Mouse (Mus musculus): ENCODE measurements around the gene Zbtb16. TPM values are rescaled to one million over a fixed set of nuclear protein-coding genes. Genes with fewer than 3 reads are reported as not detected.

The Zbtb16 gene
- total and polyA plus RNA-seq, 2 experiments, result 7.2 to 24.2 TPM

DNA sequence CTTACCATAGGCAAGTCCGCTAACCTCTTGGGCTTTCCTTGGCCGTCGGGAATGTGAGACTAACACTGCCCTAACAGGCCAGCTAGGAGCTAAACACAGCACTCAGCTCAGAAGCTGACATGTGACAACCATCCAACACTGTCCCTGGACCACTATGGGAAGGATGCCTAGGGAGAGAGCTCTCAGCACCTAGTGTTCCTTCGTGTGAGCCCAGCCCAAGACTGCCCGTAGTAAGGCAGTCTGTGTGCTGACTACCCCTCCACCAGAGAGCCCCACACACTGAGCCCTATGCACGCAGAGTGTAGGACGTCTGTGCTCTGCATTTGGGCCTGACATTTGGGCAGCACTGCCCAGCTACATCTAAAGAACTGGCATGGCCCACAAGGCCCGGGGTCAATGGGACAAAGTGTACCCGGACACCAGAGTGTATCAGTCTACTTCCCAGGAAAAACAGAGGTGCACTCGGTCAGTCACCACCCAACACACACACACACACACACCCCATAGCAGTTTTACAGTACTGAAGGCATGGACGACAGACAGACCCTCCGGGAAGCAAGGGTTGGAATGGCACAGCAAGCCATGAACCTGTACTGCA lies 11.4 kb downstream of the Zbtb16 start:
- TF ChIP-seq POLR2A (IDR thresholded peaks at IDR 0.05; ENCODE audit: extremely low read depth, insufficient read depth, low read length), result no peak
- no peak for TF ChIP-seq CTCF (IDR thresholded peaks at IDR 0.05; ENCODE audit: low read depth, low read length)
- Histone ChIP-seq H3K9ac (ENCODE audit: low read depth, low read length) (no peak overlapping the region), H3K4me1 (ENCODE audit: control insufficient read depth, insufficient read depth, low read length) (peaks cover 48% of the 10 kb centered on the region), H3K27me3 (ENCODE audit: control insufficient read depth, insufficient read depth, low read length) (no peaks in the 10 kb centered on the region), H3K27ac (replicated peaks; ENCODE audit: insufficient read depth, low read depth, low read length) (no peak overlapping the region), H3K79me2 (ENCODE audit: control insufficient read depth, insufficient read depth, low read length) (peaks cover 30% of the 10 kb centered on the region), H3K4me3 (ENCODE audit: insufficient read depth, low read depth, low read length) (no peak overlapping the region), H3K36me3 (ENCODE audit: control insufficient read depth, insufficient read depth, low read length) (peaks cover 4% of the 10 kb centered on the region; the same call in 1 of the 2 replicates)
- DNase-seq (ENCODE audit: extremely low read depth, low read depth, low spot score), result peak; percentile 68
- 70% methylated on average over 12 of the region's 12 CpGs for WGBS

DNA sequence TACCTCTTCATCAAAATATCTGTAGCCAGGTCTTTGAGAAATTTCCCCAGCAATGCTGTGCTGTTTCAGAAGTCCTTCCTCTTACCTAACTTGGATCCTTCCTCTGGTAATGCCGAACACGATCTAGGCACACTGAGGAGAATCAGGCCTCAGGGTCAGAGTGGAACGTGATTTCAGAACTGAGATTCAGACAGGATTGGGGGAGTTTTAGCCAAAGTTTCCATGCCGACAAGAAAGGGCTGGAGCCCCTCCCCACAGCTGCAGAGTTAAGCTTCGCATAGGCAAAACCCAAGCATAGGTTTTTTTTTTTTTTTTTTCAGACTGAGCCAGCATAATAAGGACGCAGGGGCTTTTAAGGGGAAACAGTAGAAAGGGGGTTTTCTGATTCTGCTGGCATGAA lies 12.2 kb downstream of the Zbtb16 start:
- DNase-seq (ENCODE audit: extremely low read depth, low read depth, low spot score), result no peak
- H3K4me3 ChIP-seq (ENCODE audit: insufficient read depth, low read depth, low read length), result no peak overlapping the region
- H3K9ac ChIP-seq (ENCODE audit: low read depth, low read length), result no peak overlapping the region
- no peak overlapping the region for H3K27ac ChIP-seq (replicated peaks; ENCODE audit: insufficient read depth, low read depth, low read length)
- peaks cover 4% of the 10 kb centered on the region; the same call in 1 of the 2 replicates for H3K36me3 ChIP-seq (ENCODE audit: control insufficient read depth, insufficient read depth, low read length)
- 86% methylated on average over 6 of the region's 6 CpGs for WGBS
- no peaks in the 10 kb centered on the region for H3K27me3 ChIP-seq (ENCODE audit: control insufficient read depth, insufficient read depth, low read length)
- H3K4me1 ChIP-seq (ENCODE audit: control insufficient read depth, insufficient read depth, low read length), result peaks cover 53% of the 10 kb centered on the region
- no peak for TF ChIP-seq POLR2A (IDR thresholded peaks at IDR 0.05; ENCODE audit: extremely low read depth, insufficient read depth, low read length)
- peaks cover 26% of the 10 kb centered on the region for H3K79me2 ChIP-seq (ENCODE audit: control insufficient read depth, insufficient read depth, low read length)

DNA sequence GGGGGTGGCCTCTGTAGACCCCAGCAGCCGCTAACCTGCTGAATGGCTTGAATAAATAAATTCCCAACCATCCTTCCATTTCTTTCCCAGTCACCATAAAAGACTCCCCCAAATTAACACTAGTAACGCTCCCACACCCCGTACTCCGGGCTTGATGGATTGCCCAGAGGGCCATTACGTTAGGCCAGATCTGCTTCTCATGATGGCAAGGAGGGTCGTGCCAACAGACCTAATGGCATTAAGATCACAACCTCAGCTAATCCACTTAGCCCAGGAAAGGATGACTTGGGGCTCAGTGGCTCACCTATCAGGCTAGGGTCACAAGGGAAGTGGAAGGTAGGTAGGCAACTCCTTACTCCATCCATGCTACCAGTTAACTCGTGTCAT lies 12.7 kb downstream of the Zbtb16 start:
- Histone ChIP-seq H3K27me3 (ENCODE audit: control insufficient read depth, insufficient read depth, low read length) (no peaks in the 10 kb centered on the region), H3K9ac (ENCODE audit: low read depth, low read length) (no peak overlapping the region), H3K4me3 (ENCODE audit: insufficient read depth, low read depth, low read length) (no peak overlapping the region), H3K4me1 (ENCODE audit: control insufficient read depth, insufficient read depth, low read length) (peaks cover 52% of the 10 kb centered on the region), H3K36me3 (ENCODE audit: control insufficient read depth, insufficient read depth, low read length) (0 out of 2 replicates have a peak, but pooled peaks cover 2% of the 10 kb centered on the region), H3K79me2 (ENCODE audit: control insufficient read depth, insufficient read depth, low read length) (peaks cover 24% of the 10 kb centered on the region; the same call in 1 of the 2 replicates), H3K27ac (replicated peaks; ENCODE audit: insufficient read depth, low read depth, low read length) (no peak overlapping the region)
- TF ChIP-seq CTCF (IDR thresholded peaks at IDR 0.05; ENCODE audit: low read depth, low read length) (no peak), POLR2A (IDR thresholded peaks at IDR 0.05; ENCODE audit: extremely low read depth, insufficient read depth, low read length) (no peak)
- WGBS, result 82% methylated on average over 7 of the region's 7 CpGs
- DNase-seq (ENCODE audit: extremely low read depth, low read depth, low spot score), result no peak

DNA sequence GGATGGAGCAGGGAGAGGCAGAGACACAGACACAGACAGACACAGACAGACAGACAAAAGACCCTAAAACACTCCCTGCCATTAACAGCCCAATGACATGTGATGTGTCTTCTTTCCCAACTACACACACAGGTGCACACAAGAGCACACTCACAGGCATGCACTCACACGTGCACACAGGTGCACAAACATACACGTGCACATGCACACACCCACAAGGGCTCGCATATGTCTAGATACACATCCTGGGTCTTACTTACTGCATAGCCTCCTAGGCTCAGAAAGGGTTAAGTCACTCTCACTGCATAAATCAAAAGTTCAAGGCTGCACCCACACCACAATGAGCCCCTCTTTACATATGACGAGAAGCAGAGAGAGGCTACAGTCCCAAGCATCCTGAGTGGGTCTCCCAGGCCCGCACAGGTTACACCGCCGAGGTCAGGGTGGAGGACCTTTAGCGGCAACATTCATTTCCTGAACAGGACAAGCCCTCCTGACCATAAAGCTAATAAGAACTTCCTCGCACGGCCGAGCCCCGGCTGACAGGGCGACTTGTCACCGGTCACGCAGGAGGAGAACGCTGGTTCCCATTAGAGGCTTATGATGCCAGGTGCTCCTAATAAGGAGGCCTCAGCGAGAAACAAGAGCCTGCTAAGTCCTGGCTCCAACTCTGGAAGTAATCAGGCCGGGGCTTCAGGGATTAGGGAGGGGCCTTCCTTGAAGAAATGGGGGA lies 13.3 kb downstream of the Zbtb16 start:
- no peaks in the 10 kb centered on the region for H3K27me3 ChIP-seq (ENCODE audit: control insufficient read depth, insufficient read depth, low read length)
- peaks cover 25% of the 10 kb centered on the region; the same call in 1 of the 2 replicates for H3K79me2 ChIP-seq (ENCODE audit: control insufficient read depth, insufficient read depth, low read length)
- DNase-seq (ENCODE audit: extremely low read depth, low read depth, low spot score), result peak; percentile 35
- 0 out of 2 replicates have a peak, but pooled peaks cover 2% of the 10 kb centered on the region for H3K36me3 ChIP-seq (ENCODE audit: control insufficient read depth, insufficient read depth, low read length)
- TF ChIP-seq CTCF (IDR thresholded peaks at IDR 0.05; ENCODE audit: low read depth, low read length), result no peak
- TF ChIP-seq POLR2A (IDR thresholded peaks at IDR 0.05; ENCODE audit: extremely low read depth, insufficient read depth, low read length), result no peak
- no peak overlapping the region for H3K9ac ChIP-seq (ENCODE audit: low read depth, low read length)
- WGBS, result 81% methylated on average over 18 of the region's 18 CpGs
- H3K27ac ChIP-seq (replicated peaks; ENCODE audit: insufficient read depth, low read depth, low read length), result no peak overlapping the region
- H3K4me3 ChIP-seq (ENCODE audit: insufficient read depth, low read depth, low read length), result no peak overlapping the region
- H3K4me1 ChIP-seq (ENCODE audit: control insufficient read depth, insufficient read depth, low read length), result peaks cover 52% of the 10 kb centered on the region

DNA sequence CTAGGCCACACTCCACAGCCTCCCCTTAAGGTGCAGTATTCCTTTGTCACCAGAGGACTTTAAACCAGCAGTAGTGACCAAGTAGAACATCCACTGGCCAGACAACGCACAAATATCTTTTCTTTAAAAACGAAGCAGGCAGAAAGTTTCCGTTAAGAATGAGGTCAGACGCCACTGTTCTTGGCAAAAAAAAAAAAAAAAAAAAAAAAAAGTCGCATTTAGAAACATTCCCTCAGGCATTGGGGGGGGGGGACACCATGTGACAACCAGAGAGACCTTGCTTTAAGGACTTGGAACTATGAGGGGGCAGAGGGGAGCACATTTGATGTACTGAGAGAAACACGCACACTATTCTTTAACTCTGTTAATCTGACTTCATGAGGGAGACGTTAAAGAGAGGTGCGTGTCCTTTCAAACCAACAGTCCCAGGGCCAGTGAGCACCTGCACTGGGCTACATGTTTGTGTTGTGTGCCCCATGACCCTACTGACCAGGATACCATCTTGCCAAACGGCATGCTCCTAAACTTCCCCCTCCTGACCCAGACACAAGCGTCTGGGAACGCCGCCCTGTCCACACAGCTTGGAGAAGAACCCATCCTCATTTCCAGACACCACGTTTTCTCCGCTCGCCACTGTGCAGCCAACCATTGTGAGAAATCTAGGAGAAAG lies 14.0 kb downstream of the Zbtb16 start:
- Histone ChIP-seq H3K36me3 (ENCODE audit: control insufficient read depth, insufficient read depth, low read length) (0 out of 2 replicates have a peak, but pooled peaks cover 2% of the 10 kb centered on the region), H3K27me3 (ENCODE audit: control insufficient read depth, insufficient read depth, low read length) (no peaks in the 10 kb centered on the region), H3K4me3 (ENCODE audit: insufficient read depth, low read depth, low read length) (no peak overlapping the region), H3K4me1 (ENCODE audit: control insufficient read depth, insufficient read depth, low read length) (peaks cover 56% of the 10 kb centered on the region), H3K9ac (ENCODE audit: low read depth, low read length) (no peak overlapping the region), H3K27ac (replicated peaks; ENCODE audit: insufficient read depth, low read depth, low read length) (no peak overlapping the region), H3K79me2 (ENCODE audit: control insufficient read depth, insufficient read depth, low read length) (peaks cover 31% of the 10 kb centered on the region; the same call in 1 of the 2 replicates)
- DNase-seq (ENCODE audit: extremely low read depth, low read depth, low spot score), result peak; percentile 84
- TF ChIP-seq POLR2A (IDR thresholded peaks at IDR 0.05; ENCODE audit: extremely low read depth, insufficient read depth, low read length), result no peak
- no peak for TF ChIP-seq CTCF (IDR thresholded peaks at IDR 0.05; ENCODE audit: low read depth, low read length)
- 43% methylated on average over 15 of the region's 15 CpGs for WGBS
